Mouse (Mus musculus) Patski (cell line): ENCODE data around the gene Gatad2a. TPM values are rescaled to one million over a fixed set of nuclear protein-coding genes. Genes with fewer than 3 reads are reported as not detected.
A peak's percentile ranks its signal among the peaks of the same experiment; 100 is the strongest.

Experiments
- ATAC-seq: fragments of 100-300 bp; one replicate; pipeline ENCODE4 v1.8.0; 2021
- CTCF ChIA-PET: fragments of 350-600 bp; sonication (Branson Sonifier 250); formaldehyde crosslinking; loops from one replicate; lab custom pipeline; 2022; ENCODE audit warnings: inconsistent platforms; lab: Charles Lee
- POLR2A ChIA-PET: fragments of 350-600 bp; sonication (Branson Sonifier 250); formaldehyde crosslinking; loops from one replicate; lab custom pipeline; 2022; ENCODE audit warnings: antibody characterized with exemption, inconsistent platforms; lab: Charles Lee
- DNase-seq: peaks from one replicate; pipeline ENCODE4 v3.0.0-alpha.2; 2011; ENCODE audit warnings: low read depth, low spot score
- H3K27me3 ChIP-seq: fragments of 371-371 bp; one replicate; pipeline ENCODE4 v1.5.1; 2021
- CTCF ChIP-seq: fragments of 100-300 bp; IDR thresholded peaks from one replicate; pipeline ENCODE4 v1.5.1; 2021
- in situ Hi-C: fragments of 300-500 bp; cut with MboI; formaldehyde crosslinking; loops from 3 replicates; pipeline ENCODE4 v1.11.1; 2018; ENCODE audit warnings: low pct_unique_long_range_greater_than_20kb, mixed read lengths
- polyA plus RNA-seq: library from polyadenylated mRNA; unstranded; gene quantifications from one replicate; pipeline ENCODE4 v1.2.3, GENCODE M21; 2021

The Gatad2a gene
- polyA plus RNA-seq, 1 experiment from 2014 or later, result 75.2 TPM

- ATAC-seq (peak; percentile 94), DNase-seq (peak; percentile 39)
- TF ChIP-seq CTCF, result no peak
- CTCF ChIA-PET, result interaction anchor here (1.2 to 1.7 kb wide), 3 partner anchors 14 to 31 kb away, joined by 3 read pairs; no protein-coding TSS in a partner anchor
- H3K27me3 ChIP-seq, result no peaks in the 10 kb centered on the region
- in situ Hi-C loops, result no loop called here
- POLR2A ChIA-PET, result no interaction called here
These were observed 56.6 kb downstream of the Gatad2a start for GRCm38 (mm10) chr8:69939633-69940032.

DNA sequence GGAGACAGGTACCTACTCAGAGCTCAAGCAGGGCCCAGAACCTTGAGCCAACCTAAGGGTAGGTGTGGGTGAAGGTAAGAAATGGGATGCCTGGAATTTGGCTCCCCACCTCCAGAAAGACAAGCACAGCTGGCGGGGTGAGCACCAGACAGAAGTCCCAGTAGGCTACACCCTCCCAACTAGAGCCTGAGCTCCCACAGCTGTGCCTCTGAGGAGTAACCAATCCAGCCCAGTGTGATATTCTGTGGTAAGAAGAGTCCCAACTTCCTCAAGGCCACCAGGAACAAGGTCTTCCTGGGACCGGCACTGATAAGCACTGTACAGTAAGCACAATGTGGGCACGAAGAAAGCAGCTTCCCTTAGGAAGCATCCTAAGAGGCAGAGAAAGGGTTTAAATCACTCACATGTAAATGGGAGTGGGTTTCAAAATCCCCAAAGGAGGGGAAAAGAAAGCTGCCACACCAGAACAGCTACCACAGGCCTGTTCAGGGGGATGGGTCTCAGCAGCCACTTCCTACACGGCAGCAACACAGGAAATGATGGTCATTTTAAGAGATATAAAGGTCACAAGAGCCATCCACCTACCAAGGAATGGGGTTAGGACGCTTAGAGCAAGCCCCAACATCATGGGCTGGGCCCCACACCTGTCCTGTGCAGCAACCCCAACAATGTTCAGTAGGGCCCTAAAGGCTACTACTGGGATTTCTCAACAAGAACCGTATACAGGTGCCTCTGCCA lies 57.8 kb downstream of the Gatad2a start:
- POLR2A ChIA-PET, result no interaction called here
- H3K27me3 ChIP-seq, result no peaks in the 10 kb centered on the region
- no peak for TF ChIP-seq CTCF
- DNase-seq (no peak), ATAC-seq (no peak)
- CTCF ChIA-PET, result interaction anchor here (0.8 to 1.7 kb wide), 6 partner anchors 14 to 32 kb away, joined by 3 to 7 read pairs (median 3); no protein-coding TSS in a partner anchor
- in situ Hi-C loops, result no loop called here

DNA sequence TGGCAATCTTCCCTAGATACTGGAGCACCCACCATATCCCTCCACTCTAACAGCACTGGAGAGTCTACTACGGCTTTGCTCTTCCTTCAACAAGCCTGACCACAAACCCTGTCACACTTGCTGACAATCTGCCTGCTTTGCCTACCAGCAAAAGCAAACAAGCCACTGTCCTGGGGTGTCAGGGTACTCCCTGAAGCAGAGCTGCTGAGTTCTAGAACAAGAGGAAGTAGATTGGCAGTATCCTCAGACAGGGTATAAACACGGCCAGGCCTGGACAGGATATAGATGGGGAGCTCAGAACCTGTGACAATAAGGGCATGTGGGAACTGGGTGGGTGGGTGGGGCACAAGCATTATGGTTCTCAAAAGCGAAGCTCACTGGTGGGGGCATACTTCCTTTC lies 58.7 kb downstream of the Gatad2a start:
- in situ Hi-C loops, result no loop called here
- TF ChIP-seq CTCF, result no peak
- POLR2A ChIA-PET, result no interaction called here
- ATAC-seq, result no peak
- DNase-seq, result no peak
- CTCF ChIA-PET, result interaction anchor here (1.1 to 1.3 kb wide), 2 partner anchors 19 to 30 kb away, joined by 3 to 7 read pairs; no protein-coding TSS in a partner anchor
- H3K27me3 ChIP-seq, result no peaks in the 10 kb centered on the region

DNA sequence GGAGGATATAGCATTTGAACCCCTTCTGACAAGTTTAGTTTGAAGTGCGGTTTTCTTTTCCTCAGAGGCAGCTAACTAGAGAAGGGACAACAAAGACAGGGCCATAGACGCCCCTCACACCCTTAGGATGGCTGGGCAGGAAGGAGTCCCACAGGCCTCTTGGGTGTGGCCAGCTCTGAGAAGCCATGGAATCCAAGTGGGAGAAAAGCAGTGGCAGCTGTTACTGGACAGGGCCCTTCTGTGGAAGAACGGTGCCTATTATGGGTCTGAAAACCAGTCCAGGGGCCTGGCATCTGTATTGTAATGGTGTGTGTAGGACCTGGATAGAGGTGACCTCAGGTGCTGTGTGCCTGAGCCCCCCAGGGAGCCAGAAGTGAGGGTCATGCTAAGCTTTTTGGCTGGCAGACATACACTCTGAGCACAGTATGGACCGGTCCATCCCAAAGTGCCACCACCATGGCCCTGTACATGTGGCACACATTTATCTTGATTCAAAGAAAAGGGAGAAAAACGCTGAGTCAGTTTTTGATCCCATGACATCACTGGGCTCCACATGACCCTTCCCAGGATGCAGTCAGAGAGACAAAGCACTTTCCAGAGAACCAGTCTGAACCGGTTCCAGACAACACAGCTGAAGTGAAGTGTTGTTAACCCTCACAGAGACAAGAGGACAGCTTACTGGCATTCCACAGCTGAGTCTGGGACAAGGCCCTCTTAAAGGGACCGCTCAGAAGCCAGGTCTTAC lies 60.0 kb downstream of the Gatad2a start:
- CTCF ChIA-PET, result interaction anchor here (1.0 to 1.4 kb wide), 2 partner anchors 17 to 36 kb away, joined by 3 to 4 read pairs; no protein-coding TSS in a partner anchor
- peak; percentile 29 for ATAC-seq
- no peaks in the 10 kb centered on the region for H3K27me3 ChIP-seq
- POLR2A ChIA-PET, result interaction anchor here (0.7 to 1.2 kb wide), 2 partner anchors 31 to 60 kb away, joined by 3 to 5 read pairs; partner anchors contain the start of gene Gatad2a
- in situ Hi-C loops, result no loop called here
- TF ChIP-seq CTCF, result no peak
- no peak for DNase-seq

DNA sequence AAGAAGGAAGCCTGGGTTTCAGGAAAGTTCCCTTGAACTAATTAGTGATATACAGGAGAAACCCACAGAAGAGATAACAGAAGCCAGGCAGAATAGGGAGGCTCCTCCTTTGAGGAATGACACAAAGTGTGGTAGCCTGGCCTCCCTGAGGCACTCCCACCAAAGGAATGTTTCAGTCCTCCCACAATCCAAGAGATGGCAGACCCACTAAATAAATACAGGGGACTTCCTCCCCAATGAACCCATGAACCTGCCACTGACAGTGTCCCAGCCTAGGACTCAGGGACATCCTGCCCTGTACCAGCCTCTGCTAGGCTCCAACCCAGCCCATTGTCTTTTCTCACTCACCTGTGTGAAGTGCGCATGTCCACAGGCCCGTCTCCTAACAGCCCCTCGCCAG lies 60.8 kb downstream of the Gatad2a start:
- H3K27me3 ChIP-seq, result no peaks in the 10 kb centered on the region
- in situ Hi-C loops, result no loop called here
- no peak for TF ChIP-seq CTCF
- CTCF ChIA-PET, result interaction anchor here (1.4 kb wide), 2 partner anchors 28 to 36 kb away, joined by 4 read pairs; no protein-coding TSS in a partner anchor
- POLR2A ChIA-PET, result interaction anchor here (1.2 to 1.3 kb wide), 2 partner anchors 16 to 61 kb away, joined by 3 to 4 read pairs; partner anchors contain the start of gene Gatad2a
- DNase-seq, result no peak
- ATAC-seq, result no peak

DNA sequence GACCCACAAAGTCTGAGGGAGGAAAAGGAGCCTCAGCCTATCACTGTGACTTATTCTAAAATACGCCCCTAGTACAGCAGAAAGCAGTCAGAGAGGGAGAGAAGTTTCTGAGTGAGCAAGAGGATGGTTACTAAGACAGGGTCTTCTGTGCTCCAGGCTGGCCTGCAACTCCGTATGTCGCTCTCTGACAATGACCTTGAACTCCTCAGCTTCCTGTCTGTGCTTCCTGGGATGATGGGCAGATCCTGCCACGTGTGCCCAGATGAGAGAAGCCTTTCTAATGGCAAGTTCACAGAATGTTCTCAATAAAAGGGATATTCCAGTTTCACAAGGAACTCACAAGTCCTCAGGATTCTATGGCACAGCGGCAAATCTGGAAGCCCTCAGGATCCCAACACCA lies 61.6 kb downstream of the Gatad2a start:
- ATAC-seq, result no peak

GRCm38 (mm10) chr8:69933811-69934210 lies 62.4 kb downstream of the Gatad2a start:
- no peak for DNase-seq
- ChIA-PET CTCF (interaction anchor here (1.4 to 1.7 kb wide), 3 partner anchors 14 to 25 kb away, joined by 3 to 4 read pairs (median 4); no protein-coding TSS in a partner anchor), POLR2A (interaction anchor here (0.6 to 1.0 kb wide), 2 partner anchors 9 to 68 kb away, joined by 3 to 4 read pairs; no protein-coding TSS in a partner anchor)
- no peak for TF ChIP-seq CTCF
- in situ Hi-C loops, result loop anchor here (5.0 kb wide), 1 partner anchor 33 kb away; no protein-coding TSS in a partner anchor
- ATAC-seq, result no peak
- H3K27me3 ChIP-seq, result no peaks in the 10 kb centered on the region

More for the DNA sequence above, 61.6 kb downstream of the Gatad2a start:
- H3K27me3 ChIP-seq, result no peaks in the 10 kb centered on the region
- no peak for DNase-seq
- ChIA-PET CTCF (interaction anchor here (1.4 to 1.5 kb wide), 2 partner anchors 24 to 29 kb away, joined by 3 to 4 read pairs; no protein-coding TSS in a partner anchor), POLR2A (interaction anchor here (1.0 to 1.3 kb wide), 2 partner anchors 10 to 15 kb away, joined by 4 read pairs; no protein-coding TSS in a partner anchor)
- in situ Hi-C loops, result loop anchor here (5.0 kb wide), 1 partner anchor 33 kb away; no protein-coding TSS in a partner anchor
- TF ChIP-seq CTCF, result no peak

DNA sequence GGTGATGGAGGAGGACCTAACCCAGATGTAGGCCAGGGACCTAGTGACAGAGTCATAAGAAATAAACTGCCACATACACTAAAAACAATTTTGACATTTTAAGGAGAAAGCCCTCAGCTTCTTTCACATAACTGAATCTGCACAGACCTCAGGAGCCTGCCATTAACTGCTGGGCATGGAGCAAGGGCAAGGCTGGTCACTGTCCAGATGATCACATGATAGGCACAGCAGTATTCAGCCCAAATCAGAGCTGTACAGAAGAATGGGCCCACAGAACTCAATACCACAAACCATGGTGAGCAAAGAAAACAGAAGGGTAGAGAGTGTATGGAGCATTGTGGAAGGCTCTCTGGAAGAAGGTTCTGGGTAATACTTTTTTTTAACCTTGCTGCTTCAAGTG lies 69.3 kb downstream of the Gatad2a start:
- no peaks in the 10 kb centered on the region for H3K27me3 ChIP-seq
- ATAC-seq (no peak), DNase-seq (no peak)
- TF ChIP-seq CTCF, result no peak
- POLR2A ChIA-PET, result no interaction called here
- in situ Hi-C loops, result loop anchor here (5.0 kb wide), 1 partner anchor 70 kb away; the partner anchor contains the start of gene Gatad2a
- CTCF ChIA-PET, result interaction anchor here (1.0 kb wide), 1 partner anchor 44 kb away, joined by 3 read pairs; no protein-coding TSS in a partner anchor

DNA sequence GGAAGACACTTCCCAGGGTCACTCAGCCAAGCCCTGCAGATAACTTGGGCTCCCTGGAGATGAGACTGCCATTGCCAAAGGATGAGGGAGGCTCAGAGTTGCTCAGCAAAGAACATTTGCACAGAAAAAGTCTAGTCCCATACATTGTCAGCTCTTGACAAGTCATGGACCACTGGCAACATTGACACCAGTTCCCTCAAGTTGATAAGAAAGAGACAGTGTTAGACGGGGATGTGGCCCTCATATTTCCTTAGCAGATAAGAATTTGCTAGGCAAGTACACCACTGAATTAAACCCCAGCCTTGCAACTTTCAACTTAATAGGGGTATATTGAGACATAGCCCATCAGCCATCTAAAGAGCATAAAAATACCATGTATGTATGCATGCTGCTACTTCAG lies 72.2 kb downstream of the Gatad2a start:
- no peak for TF ChIP-seq CTCF
- no peak for ATAC-seq
- in situ Hi-C loops, result loop anchor here (25.0 kb wide), 1 partner anchor 238 kb away; the partner anchor contains the start of gene Tmem161a
- ChIA-PET CTCF (interaction anchor here (1.6 to 9.3 kb wide), 2 partner anchors 14 to 77 kb away, joined by 3 to 88 read pairs; no protein-coding TSS in a partner anchor), POLR2A (interaction anchor here (1.2 kb wide), 1 partner anchor 10 kb away, joined by 4 read pairs; no protein-coding TSS in a partner anchor)
- H3K27me3 ChIP-seq, result no peaks in the 10 kb centered on the region
- DNase-seq, result no peak

- in situ Hi-C loops, result loop anchor here (25.0 kb wide), 1 partner anchor 241 kb away; the partner anchor contains the start of gene Tmem161a
- DNase-seq (no peak), ATAC-seq (no peak)
- TF ChIP-seq CTCF, result no peak
- POLR2A ChIA-PET, result interaction anchor here (3.4 kb wide), 1 partner anchor 75 kb away, joined by 13 read pairs; the partner anchor contains the start of gene Gatad2a
- CTCF ChIA-PET, result interaction anchor here (0.9 to 9.3 kb wide), 5 partner anchors 48 to 115 kb away, joined by 3 to 88 read pairs (median 4); no protein-coding TSS in a partner anchor
- H3K27me3 ChIP-seq, result no peaks in the 10 kb centered on the region
These were observed 75.0 kb downstream of the Gatad2a start for GRCm38 (mm10) chr8:69921141-69921540.
